Mouse (Mus musculus) fat pad, adult 2 months (tissue): ENCODE data around the gene Vmn2r11.
"Not testable (repeated sequence)": the region's sequence is repeated elsewhere in the genome, so short reads cannot be mapped to it uniquely, and the experiment has no call there.

ENCODE experiments used
- DNase-seq: peaks from one replicate; pipeline ENCODE4 v3.0.0-alpha.2; 2011; ENCODE audit warnings: low read depth, low spot score; ENCODE audit errors: extremely low read depth

Gene Vmn2r11

DNA sequence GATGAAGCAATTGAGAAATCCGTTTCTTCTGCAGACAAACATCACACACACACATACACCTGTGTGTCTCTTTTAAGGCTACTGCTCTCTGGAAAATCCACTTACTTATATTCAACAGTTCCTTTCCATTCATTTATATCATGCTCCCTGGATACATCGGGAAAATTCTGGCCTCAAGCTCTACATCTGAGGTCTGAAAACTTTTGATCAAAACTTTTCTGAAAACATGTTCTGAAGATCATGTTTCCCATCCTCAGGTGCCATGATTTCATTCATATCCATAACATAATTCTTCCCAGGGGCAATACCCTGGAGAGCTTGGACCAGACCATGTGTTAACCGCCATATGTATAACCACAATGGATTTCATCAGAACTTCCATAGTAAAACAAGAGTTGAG lies at the start of gene Vmn2r11:
Gene Vmn2r11 (minus strand): TSS at position 101 of the 400 bp plus-strand sequence.
- not testable (repeated sequence) for DNase-seq

DNA sequence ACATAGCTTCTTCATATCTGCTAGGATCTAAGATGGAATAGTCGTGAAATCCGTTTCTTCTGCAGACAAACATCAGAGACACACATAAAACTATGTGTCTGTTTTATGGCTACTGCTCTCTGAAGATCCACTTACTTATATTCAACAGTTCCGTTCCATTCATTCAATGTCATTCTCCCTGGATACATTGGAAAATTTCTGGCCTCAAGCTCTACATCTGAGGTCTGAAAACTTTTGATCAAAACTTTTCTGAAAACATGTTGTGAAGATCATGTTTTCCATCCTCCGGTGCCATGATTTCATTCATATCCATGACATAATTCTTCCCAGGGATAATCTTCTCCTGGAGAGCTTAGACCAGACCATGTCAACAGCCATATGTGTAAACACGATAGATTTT lies 38.5 kb upstream of the Vmn2r11 start, which contains the start of gene Vmn2r12:
Gene Vmn2r12 (minus strand): TSS at position 101 of the 400 bp plus-strand sequence.
- DNase-seq, result not testable (repeated sequence)

DNA sequence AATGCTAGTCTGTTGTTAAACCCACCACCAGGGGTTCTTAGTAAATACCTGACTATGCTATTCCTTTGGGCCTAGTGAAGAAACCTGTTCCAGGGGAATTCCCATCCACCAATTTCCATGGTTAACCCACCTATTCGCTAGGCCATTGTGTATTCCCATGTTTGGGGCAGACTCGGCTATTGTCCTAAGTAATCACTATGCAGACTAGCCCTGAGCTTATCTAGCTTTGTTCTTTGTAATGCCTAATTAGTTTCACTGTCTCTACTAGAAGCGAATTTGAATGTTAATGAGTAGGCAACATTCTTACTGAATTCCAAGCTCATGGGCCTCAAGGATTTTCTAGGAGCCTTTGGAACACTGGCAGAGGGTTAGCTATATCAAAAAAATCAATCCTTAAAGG lies 37.1 kb upstream of the Vmn2r11 start:
- DNase-seq, result not testable (repeated sequence)

DNA sequence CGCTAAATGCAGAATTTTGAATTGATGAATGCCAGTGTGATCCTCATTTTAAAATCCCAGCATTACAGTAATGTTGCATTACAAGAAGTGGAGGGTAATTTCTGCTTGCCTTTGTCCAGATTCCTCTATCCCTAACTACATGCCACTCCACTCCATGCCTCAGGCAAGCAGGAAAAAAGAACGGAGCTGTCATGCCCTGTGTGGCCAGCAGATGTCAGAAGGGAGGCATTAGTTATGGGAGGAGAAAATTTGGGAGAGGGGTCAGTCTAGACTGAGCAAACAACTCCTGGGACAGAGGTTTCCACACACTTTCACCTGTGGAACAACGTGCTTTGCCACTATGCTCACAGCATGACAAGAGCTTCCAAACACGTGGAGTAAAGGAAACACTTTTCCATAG lies 12.6 kb upstream of the Vmn2r11 start:
- not testable (repeated sequence) for DNase-seq

DNA sequence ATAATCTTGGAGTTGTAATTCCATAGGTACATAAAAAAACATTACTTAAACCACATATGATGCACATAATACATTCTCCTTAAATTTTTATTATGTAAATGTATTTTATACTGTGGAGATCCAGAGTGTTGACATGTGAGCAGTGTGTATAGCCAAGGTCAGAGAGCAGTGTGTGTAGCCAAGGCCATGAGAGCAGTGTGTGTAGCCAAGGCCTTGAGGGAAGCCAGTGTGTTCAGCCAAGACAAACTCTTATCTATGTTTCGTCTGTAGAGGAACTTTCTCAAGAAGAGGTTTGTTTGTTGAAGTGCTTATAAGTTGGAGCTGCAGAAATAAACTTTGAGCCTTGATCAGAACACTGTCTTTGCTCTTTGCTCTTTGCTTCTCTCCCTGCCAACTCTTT lies 4.1 kb downstream of the Vmn2r11 start:
- DNase-seq, result peak; percentile 25

DNA sequence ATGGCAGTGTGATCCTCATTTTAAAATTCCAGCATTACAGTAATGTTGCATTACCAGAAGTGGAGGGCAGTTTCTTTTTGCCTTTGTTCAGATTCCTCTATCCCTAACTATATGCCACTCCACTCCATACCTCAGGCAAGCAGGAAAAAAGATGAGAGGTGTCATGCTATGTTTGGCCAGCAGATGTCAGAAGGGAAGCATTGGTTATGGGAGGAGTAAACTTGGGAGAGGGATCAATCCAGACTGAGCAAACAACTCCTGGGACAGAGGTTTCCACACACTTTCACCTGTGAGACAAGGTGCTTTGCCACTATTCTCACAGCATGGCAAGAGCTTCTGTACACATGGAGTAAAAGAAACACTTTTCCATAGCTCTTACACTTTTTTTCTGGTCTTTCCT lies 26.8 kb downstream of the Vmn2r11 start:
- no peak for DNase-seq

DNA sequence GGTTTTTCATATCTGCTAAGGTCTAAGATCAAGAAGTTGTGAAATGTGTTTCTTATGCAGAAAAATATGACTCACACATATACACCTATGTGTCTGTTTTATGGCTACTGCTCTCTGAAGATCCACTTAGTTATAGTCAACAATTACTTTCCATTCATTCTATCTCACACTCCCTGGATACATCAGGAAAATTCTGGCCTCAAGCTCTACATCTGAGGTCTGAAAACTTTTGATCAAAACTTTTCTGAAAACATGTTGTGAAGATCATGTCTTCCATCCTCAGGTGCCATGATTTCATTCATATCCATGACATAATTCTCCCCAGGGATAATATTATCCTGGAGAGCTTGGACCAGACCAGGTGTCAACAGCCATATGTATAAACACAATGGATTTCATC lies 52.9 kb downstream of the Vmn2r11 start, which contains the start of gene Vmn2r10:
Gene Vmn2r10 (minus strand): TSS at position 101 of the 400 bp plus-strand sequence.
- not testable (repeated sequence) for DNase-seq
